Mouse (Mus musculus): Measurements from ENCODE around the gene Scamp2. TPM values are rescaled to one million over a fixed set of nuclear protein-coding genes. Genes with fewer than 3 reads are reported as not detected.

Scamp2 gene
- polyA plus RNA-seq, 1 experiment from 2014 or later = 53.5 TPM

GRCm38 (mm10) chr9:57589224-57590126 lies 28.7 kb downstream of the Scamp2 start, which contains the start of gene Ulk3:
Gene Ulk3, plus strand, starts transcription at chr9:57589452.
- peak within 1 kb of the TSS; percentile 72 for H3K4me3 ChIP-seq
- peaks cover 54% of the 10 kb centered on the region for H3K4me1 ChIP-seq
- no peaks in the 10 kb centered on the region for H3K9me3 ChIP-seq
- under 1% methylated on average over 58 of the region's 58 CpGs for WGBS
- H3K27ac ChIP-seq = peak within 1 kb of the TSS; percentile 90
- peak; percentile 91 for DNase-seq (ENCODE audit: low spot score)
- peaks cover 62% of the 10 kb centered on the region for H3K36me3 ChIP-seq
- peaks cover 4% of the 10 kb centered on the region; the same call in 1 of the 2 replicates for H3K27me3 ChIP-seq (ENCODE audit: insufficient read depth, poor library complexity, severe bottlenecking)

- DNase-seq (ENCODE audit: low spot score) = no peak
- peaks cover 63% of the 10 kb centered on the region for H3K36me3 ChIP-seq
- peak overlapping the region; percentile 72; the same call in 1 of the 2 replicates for H3K4me3 ChIP-seq
- no peak overlapping the region for H3K27ac ChIP-seq
- peaks cover 4% of the 10 kb centered on the region; the same call in 1 of the 2 replicates for H3K27me3 ChIP-seq (ENCODE audit: insufficient read depth, poor library complexity, severe bottlenecking)
- no peaks in the 10 kb centered on the region for H3K9me3 ChIP-seq
- H3K4me1 ChIP-seq = peaks cover 60% of the 10 kb centered on the region
- 28% methylated on average over 5 of the region's 5 CpGs for WGBS
Observed at GRCm38 (mm10) chr9:57590726-57591125, 30.0 kb downstream of the Scamp2 start.

- H3K4me3 ChIP-seq = peak overlapping the region; percentile 0; the same call in 1 of the 2 replicates
- H3K27me3 ChIP-seq (ENCODE audit: insufficient read depth, poor library complexity, severe bottlenecking) = peaks cover 4% of the 10 kb centered on the region; the same call in 1 of the 2 replicates
- H3K27ac ChIP-seq = no peak overlapping the region
- no peaks in the 10 kb centered on the region for H3K9me3 ChIP-seq
- H3K36me3 ChIP-seq = peaks cover 49% of the 10 kb centered on the region
- DNase-seq (ENCODE audit: low spot score) = no peak
- peaks cover 66% of the 10 kb centered on the region for H3K4me1 ChIP-seq
- 53% methylated on average over 12 of the region's 12 CpGs for WGBS
Observed at GRCm38 (mm10) chr9:57593454-57594173, 32.9 kb downstream of the Scamp2 start.

GRCm38 (mm10) chr9:57594174-57594509 lies 33.4 kb downstream of the Scamp2 start:
- no peaks in the 10 kb centered on the region for H3K9me3 ChIP-seq
- peaks cover 49% of the 10 kb centered on the region for H3K36me3 ChIP-seq
- DNase-seq (ENCODE audit: low spot score) = no peak
- peaks cover 66% of the 10 kb centered on the region for H3K4me1 ChIP-seq
- no peak overlapping the region for H3K27ac ChIP-seq
- no peak overlapping the region for H3K4me3 ChIP-seq
- peaks cover 4% of the 10 kb centered on the region; the same call in 1 of the 2 replicates for H3K27me3 ChIP-seq (ENCODE audit: insufficient read depth, poor library complexity, severe bottlenecking)
- 40% methylated on average over 9 of the region's 9 CpGs for WGBS

GRCm38 (mm10) chr9:57597265-57597664 lies 36.5 kb downstream of the Scamp2 start:
- Histone ChIP-seq H3K4me1 (peaks cover 79% of the 10 kb centered on the region), H3K4me3 (no peak overlapping the region), H3K9me3 (no peaks in the 10 kb centered on the region), H3K27me3 (ENCODE audit: insufficient read depth, poor library complexity, severe bottlenecking) (peaks cover 4% of the 10 kb centered on the region; the same call in 1 of the 2 replicates), H3K36me3 (peaks cover 37% of the 10 kb centered on the region), H3K27ac (0 out of 2 replicates have a peak overlapping the region, but pooled peaks have one; percentile 68)
- WGBS = 82% methylated on average over 8 of the region's 8 CpGs
- no peak for DNase-seq (ENCODE audit: low spot score)

GRCm38 (mm10) chr9:57597929-57598382 lies 37.2 kb downstream of the Scamp2 start:
- peaks cover 2% of the 10 kb centered on the region; the same call in 1 of the 2 replicates for H3K27me3 ChIP-seq (ENCODE audit: insufficient read depth, poor library complexity, severe bottlenecking)
- no peak for DNase-seq (ENCODE audit: low spot score)
- WGBS = 13% methylated on average over 4 of the region's 4 CpGs
- H3K36me3 ChIP-seq = peaks cover 30% of the 10 kb centered on the region
- 0 out of 2 replicates have a peak overlapping the region, but pooled peaks have one; percentile 0 for H3K4me3 ChIP-seq
- H3K9me3 ChIP-seq = no peaks in the 10 kb centered on the region
- H3K27ac ChIP-seq = peak overlapping the region; percentile 68
- peaks cover 79% of the 10 kb centered on the region for H3K4me1 ChIP-seq

GRCm38 (mm10) chr9:57598851-57599563 lies 38.3 kb downstream of the Scamp2 start:
- Histone ChIP-seq H3K27ac (peak overlapping the region; percentile 68), H3K27me3 (ENCODE audit: insufficient read depth, poor library complexity, severe bottlenecking) (no peaks in the 10 kb centered on the region), H3K4me3 (no peak overlapping the region), H3K9me3 (no peaks in the 10 kb centered on the region), H3K4me1 (peaks cover 68% of the 10 kb centered on the region), H3K36me3 (peaks cover 19% of the 10 kb centered on the region)
- WGBS = 55% methylated on average over 8 of the region's 8 CpGs
- no peak for DNase-seq (ENCODE audit: low spot score)

- Histone ChIP-seq H3K27ac (peak overlapping the region; percentile 68), H3K4me3 (no peak overlapping the region; the same call in 1 of the 2 replicates)
- peak; percentile 92 for DNase-seq (ENCODE audit: low spot score)
Observed at GRCm38 (mm10) chr9:57600620-57601352, 40.0 kb downstream of the Scamp2 start.

GRCm38 (mm10) chr9:57601353-57601706 lies 40.6 kb downstream of the Scamp2 start:
- H3K4me3 ChIP-seq = no peak overlapping the region
- peaks cover under 1% of the 10 kb centered on the region; the same call in 1 of the 2 replicates for H3K36me3 ChIP-seq
- H3K27ac ChIP-seq = peak overlapping the region; percentile 68
- no peaks in the 10 kb centered on the region for H3K9me3 ChIP-seq
- WGBS = 42% methylated on average over 2 of the region's 2 CpGs
- peaks cover 17% of the 10 kb centered on the region for H3K27me3 ChIP-seq (ENCODE audit: insufficient read depth, poor library complexity, severe bottlenecking)
- no peak for DNase-seq (ENCODE audit: low spot score)
- H3K4me1 ChIP-seq = peaks cover 63% of the 10 kb centered on the region

More at GRCm38 (mm10) chr9:57600620-57601352, 40.0 kb downstream of the Scamp2 start:
- Histone ChIP-seq H3K27me3 (ENCODE audit: insufficient read depth, poor library complexity, severe bottlenecking) (peaks cover 12% of the 10 kb centered on the region; the same call in 1 of the 2 replicates), H3K4me1 (peaks cover 57% of the 10 kb centered on the region), H3K36me3 (peaks cover 4% of the 10 kb centered on the region; the same call in 1 of the 2 replicates), H3K9me3 (no peaks in the 10 kb centered on the region)
- WGBS = 3% methylated on average over 3 of the region's 3 CpGs

- H3K9me3 ChIP-seq = no peaks in the 10 kb centered on the region
- no peak for DNase-seq (ENCODE audit: low spot score)
- H3K27ac ChIP-seq = no peak overlapping the region
- peaks cover 64% of the 10 kb centered on the region for H3K4me1 ChIP-seq
- H3K27me3 ChIP-seq (ENCODE audit: insufficient read depth, poor library complexity, severe bottlenecking) = peaks cover 25% of the 10 kb centered on the region
- H3K4me3 ChIP-seq = no peak overlapping the region
- WGBS = 32% methylated on average over 8 of the region's 8 CpGs
- H3K36me3 ChIP-seq = no peaks in the 10 kb centered on the region
Observed at GRCm38 (mm10) chr9:57602098-57602497, 41.4 kb downstream of the Scamp2 start.

- 77% methylated on average over 4 of the region's 4 CpGs for WGBS
- H3K27ac ChIP-seq = no peak overlapping the region
- peaks cover 40% of the 10 kb centered on the region for H3K27me3 ChIP-seq (ENCODE audit: insufficient read depth, poor library complexity, severe bottlenecking)
- peaks cover 36% of the 10 kb centered on the region for H3K4me1 ChIP-seq
- H3K4me3 ChIP-seq = no peak overlapping the region
- DNase-seq (ENCODE audit: low spot score) = no peak
- no peaks in the 10 kb centered on the region for H3K36me3 ChIP-seq
- no peaks in the 10 kb centered on the region for H3K9me3 ChIP-seq
Observed at GRCm38 (mm10) chr9:57604875-57605274, 44.1 kb downstream of the Scamp2 start.

GRCm38 (mm10) chr9:57605503-57605902 lies 44.8 kb downstream of the Scamp2 start:
- Histone ChIP-seq H3K9me3 (no peaks in the 10 kb centered on the region), H3K36me3 (no peaks in the 10 kb centered on the region), H3K27ac (no peak overlapping the region), H3K4me1 (peaks cover 33% of the 10 kb centered on the region), H3K27me3 (ENCODE audit: insufficient read depth, poor library complexity, severe bottlenecking) (peaks cover 46% of the 10 kb centered on the region), H3K4me3 (no peak overlapping the region)
- 14% methylated on average over 9 of the region's 9 CpGs for WGBS
- DNase-seq (ENCODE audit: low spot score) = no peak

Data from heart, embryonic 10.5 days (tissue).